Mouse (Mus musculus): ENCODE results near the gene Mrps16.

Mrps16 gene

DNA sequence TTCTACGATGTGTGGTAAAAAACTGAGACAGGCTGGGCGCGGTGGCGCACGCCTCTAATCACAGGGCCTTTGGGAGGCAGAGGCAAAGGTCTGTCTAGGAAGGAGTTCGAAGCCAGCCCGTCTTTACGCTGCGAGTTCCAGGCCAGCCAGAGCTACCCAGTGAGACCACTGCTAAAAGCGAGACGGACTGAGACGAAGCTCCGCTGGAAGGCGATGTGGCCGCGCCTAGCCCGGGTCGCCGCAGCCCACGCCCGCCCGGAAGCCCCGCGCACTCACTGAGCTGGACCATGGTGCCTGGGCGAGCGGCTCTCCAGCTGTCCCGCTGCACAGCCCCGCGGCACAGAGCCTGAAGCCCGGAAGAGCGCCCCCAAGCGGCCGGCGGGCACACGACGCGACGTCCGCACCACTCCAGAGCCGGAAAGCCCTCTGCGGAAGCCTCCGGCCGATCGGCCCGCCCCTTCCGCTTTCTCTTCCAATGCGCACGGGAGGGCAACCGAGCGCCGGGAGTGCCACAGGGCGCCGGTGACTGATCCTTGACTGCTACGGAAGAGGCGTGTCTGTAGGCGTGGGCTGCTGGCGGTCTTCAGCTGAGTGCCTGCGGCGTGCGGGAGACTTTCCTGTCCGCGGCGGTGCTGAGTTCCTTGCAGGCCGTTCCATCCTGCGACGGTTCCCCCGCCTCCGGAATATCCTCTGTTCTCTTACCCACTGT lies at the start of gene Mrps16:
Gene Mrps16 (minus strand): TSS at position 430 of the 709 bp plus-strand sequence.
- DNase-seq (ENCODE audit: inconsistent age in 2 of 2, low spot score in 1 of 2): peak; percentile 98

DNA sequence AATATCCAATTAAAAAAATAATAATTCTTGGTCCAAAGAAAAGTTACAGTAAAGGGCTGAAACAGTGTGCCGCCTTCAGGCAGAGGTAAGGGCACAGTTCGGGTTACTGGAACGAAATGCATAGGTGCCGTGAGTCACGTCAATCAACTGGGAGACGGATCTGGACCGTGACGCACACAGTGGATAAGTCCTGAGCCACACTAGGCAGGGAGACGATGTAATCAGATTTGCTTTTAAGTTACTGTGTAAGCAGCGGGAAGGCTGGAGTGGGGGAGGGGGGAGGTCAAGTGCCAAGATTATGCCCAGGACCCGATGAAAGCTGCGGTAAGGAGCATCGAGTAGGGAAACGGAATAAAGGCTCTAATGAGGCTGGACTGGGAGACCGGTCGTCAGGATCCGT lies 48.8 kb upstream of the Mrps16 start:
- DNase-seq (ENCODE audit: inconsistent age in 2 of 2, low spot score in 1 of 2): peak; percentile 12 to 42

DNA sequence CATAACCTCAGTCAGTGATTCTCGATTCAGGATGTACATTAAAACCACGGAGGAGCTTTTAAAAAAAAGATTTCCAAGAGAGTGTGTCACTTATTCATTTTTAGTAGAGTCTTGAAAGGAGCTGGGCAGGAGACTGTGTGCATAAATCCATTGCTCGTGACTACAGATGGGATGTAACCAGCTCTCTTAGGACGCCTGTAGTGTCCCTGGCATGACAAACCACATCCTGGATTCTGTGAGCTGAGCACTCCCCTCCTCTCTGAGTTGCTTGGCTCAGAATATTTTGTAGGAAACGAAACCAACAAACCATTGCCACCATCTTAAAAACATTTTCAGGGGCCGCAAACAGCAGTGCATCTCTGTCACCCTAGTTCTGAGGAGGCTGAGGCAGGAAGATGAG lies 43.5 kb upstream of the Mrps16 start:
- no peak for DNase-seq (ENCODE audit: inconsistent age in 2 of 2, low spot score in 1 of 2)

DNA sequence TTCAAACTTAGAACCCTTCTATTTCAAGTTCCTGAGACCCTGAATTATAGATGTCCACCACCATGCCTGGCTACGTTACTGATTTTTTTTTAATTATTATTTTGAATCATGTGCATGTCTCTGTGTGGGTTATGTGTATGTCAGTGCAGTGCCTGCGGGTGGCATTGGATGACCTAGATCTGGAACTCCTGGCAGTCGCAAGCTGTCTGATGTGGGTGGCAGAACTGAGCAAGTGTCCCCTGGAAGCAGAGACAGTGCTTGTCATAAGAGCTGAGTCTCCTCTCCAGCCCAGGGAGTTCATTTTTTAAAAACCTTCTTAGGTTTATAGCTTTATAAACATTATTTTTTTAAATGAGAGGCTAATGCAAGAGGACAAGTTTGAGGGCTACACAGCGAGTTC lies 39.0 kb upstream of the Mrps16 start:
- no peak for DNase-seq (ENCODE audit: inconsistent age in 2 of 2, low spot score in 1 of 2)

DNA sequence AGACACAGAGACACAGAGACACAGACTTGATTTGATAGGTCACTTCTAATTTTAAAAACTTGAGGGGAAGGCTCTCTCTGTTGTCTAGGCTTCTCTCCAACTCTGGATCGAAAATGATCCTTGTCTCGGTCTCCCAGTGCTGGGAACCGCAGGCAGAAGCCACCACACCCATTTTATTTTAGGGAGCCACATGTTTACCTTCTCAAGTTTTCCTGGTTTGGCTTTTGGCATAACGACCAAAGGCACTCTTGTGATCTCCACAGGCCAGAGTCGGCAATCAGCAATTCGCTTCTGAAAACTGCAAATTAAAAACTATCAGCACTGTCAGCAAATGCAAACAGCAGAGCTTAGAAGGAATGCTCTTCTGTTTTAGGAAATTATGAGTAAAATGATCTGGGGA lies 38.3 kb upstream of the Mrps16 start:
- DNase-seq (ENCODE audit: inconsistent age in 2 of 2, low spot score in 1 of 2): no peak

DNA sequence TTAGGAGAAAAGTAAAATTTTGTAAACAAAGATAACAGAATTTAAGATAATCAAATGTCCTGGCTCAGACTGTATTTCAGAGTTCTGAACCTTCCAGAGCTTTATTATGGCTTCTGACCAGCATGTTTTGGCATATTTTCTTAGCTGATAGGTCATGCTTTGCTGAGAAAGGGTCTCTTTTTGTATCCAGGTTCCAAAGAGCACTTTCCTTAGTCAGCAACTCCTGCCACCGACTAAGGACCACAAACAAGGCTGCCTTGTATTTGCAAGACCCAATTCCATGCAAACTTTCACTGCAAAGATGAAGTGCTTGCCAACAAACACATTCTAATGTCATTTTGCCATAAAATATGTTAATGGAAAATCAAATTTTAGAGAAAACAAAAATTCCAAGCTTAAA lies 36.4 kb upstream of the Mrps16 start:
- no peak for DNase-seq (ENCODE audit: inconsistent age in 2 of 2, low spot score in 1 of 2)

DNA sequence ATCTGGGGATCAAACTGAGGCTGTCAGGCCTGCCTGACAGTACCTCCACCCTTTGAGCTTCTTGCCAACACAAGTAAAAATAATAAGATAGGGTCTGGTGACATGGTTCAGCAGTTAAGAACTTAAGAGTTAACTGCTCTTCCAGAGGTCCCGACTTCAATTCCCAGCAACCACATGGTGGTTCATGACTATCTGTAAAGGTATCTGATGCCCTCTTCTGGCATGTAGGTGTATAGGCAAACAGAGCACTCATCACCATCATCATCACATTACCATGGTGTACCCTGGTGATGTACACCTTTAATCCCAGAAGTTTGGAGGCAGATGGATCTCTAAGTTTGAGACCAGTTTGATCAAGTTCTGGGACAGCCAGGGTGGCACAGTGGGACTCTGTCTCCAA lies 35.2 kb upstream of the Mrps16 start:
- no peak for DNase-seq (ENCODE audit: inconsistent age in 2 of 2, low spot score in 1 of 2)

DNA sequence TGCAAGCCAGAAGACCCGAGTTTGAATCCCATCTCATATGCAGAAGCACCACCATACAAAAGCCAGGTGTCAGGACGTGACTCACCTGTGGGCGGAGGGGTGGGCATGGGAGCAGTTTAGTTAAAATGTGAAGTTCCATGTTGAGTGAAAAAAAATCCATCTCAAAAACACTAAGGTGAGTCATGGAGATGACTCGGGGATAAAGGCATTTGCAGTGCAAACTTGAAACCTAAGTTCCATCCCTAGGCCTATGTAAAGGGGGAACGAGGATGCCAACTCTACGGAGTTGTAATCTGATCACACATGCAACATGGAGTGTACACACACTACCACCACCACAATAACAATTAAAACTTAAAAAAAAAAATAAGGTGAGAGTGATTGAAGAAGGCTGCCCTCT lies 29.6 kb upstream of the Mrps16 start:
- no peak for DNase-seq (ENCODE audit: inconsistent age in 2 of 2, low spot score in 1 of 2)

DNA sequence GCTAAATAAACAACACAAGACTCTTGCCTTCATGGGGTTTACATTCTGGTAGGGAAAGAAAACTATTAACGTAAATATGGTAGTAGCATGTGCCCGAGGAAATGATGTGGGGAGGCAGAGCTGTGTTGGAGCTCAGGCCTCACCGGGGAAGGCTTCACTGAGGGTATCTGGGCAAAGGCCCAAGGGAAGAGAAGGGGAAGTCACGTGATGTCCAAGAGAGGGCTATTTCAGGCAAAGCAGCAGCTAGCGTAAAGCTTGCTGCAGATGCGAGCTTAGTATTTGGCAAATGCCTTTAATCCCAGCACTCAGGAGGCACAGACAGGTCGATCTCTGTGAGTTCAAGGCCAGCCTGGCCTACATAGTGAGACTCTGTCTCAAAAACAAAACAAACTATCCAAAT lies 28.8 kb upstream of the Mrps16 start:
- peak in 1 of 2 experiments; percentile 43 for DNase-seq (ENCODE audit: inconsistent age in 2 of 2, low spot score in 1 of 2)

DNA sequence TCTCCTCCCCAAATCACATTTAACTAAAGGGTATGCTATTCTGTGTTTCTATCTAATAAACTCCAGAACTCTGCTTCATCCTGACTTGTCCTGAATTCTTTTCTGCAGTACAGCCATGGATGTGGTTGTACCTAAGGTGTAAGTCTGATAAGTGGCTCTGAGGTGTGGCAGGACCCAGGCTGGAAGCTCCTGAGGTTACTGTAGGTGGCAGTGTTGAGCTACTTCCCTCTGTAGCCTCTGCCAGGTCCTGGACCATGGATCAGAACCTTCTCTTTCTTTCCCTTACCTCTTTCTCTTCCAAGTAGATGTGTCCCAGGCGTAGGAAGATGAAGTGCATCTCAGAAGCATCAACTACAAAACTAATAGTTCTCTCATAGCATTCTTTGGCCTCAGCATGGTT lies 6.6 kb upstream of the Mrps16 start:
- peak in 1 of 2 experiments; percentile 82 for DNase-seq (ENCODE audit: inconsistent age in 2 of 2, low spot score in 1 of 2)

DNA sequence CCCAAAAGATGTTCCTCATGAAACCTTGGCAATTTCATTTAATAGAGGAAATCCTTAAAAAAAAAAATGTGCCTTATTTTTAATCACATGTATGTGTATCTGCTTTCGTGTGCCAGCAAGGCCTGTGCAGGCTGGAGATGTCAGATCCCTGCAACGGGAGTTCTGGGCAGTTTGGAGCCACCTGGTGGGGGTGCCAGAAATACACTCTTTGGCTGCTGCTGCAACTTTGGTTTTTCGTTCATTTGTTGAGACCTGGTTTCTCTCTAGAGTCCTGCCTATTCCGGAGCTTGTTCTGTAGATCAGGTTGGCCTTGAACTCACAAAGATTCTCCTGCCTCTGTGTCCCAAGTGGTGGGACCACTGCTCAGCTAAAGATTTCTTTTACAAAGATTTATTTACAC lies 5.4 kb upstream of the Mrps16 start:
- DNase-seq (ENCODE audit: inconsistent age in 2 of 2, low spot score in 1 of 2): peak; percentile 51 to 82

DNA sequence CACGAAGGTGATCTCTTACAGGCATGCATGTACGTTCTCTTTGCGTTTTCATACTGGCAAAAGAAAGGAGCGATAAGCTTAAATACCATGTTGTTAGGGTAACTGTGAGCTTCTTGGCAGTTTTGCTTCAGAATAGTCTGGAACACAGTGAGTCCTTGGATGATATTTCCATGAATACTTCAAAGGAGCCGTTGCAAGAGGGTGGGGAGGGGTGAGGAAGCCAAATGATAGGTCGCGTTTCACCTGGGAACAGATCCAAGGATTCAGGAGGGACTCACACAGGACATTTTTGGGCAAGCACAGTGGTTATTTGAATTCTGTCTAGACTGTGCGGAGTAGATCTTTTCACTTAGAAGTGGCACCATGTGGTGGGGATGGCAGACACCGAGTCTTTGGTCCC lies 3.8 kb upstream of the Mrps16 start:
- DNase-seq (ENCODE audit: inconsistent age in 2 of 2, low spot score in 1 of 2): peak; percentile 61 to 86

DNA sequence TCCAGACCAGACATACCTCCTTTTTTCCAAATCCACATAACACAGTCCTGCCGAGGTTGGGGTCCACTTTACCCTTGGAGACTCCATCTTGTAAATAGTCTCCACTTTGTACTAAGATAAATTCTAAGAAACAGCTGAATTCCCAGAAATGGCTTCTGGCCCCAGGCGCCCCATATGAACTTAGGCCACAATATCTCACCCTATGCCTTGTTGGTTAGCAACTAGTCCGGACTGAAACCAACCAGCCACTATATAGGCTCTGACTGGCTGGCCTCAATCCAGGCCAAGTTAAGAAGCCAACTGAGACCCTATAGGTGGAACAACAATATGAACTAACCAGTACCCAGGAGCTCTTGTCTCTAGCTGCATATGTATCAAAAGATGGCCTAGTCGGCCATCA lies 1.1 kb downstream of the Mrps16 start:
- DNase-seq (ENCODE audit: inconsistent age in 2 of 2, low spot score in 1 of 2): peak in 1 of 2 experiments; percentile 56

DNA sequence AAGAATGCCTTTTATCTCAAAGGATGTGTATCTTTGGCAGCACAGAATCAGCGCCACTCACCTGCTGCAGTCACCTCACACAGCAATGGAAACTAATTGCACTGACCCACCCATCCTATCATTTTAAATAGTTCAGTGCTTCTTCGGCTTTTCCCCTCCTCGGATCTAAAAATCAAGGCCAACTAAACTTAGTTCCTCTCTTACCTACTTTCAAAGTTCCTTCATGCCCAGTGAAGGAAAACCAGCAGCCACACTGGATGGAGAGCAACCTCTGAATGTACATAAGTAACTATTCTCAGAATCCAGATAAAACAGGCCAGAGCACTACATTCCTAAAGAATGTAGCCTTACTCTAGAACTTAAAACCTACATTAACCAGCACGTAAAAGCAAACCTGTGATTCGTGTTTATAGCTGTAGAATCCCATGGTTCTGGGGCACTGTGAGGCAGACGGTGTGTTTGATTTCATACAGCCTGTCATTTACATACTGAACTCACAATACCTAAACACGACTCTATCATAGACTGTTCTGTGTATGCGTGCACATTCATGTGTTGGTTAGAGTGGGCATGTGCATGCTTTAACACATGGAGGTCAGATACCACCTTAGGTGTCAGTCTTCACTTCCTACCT lies 3.9 kb downstream of the Mrps16 start:
- peak in 1 of 2 experiments; percentile 56 for DNase-seq (ENCODE audit: inconsistent age in 2 of 2, low spot score in 1 of 2)

DNA sequence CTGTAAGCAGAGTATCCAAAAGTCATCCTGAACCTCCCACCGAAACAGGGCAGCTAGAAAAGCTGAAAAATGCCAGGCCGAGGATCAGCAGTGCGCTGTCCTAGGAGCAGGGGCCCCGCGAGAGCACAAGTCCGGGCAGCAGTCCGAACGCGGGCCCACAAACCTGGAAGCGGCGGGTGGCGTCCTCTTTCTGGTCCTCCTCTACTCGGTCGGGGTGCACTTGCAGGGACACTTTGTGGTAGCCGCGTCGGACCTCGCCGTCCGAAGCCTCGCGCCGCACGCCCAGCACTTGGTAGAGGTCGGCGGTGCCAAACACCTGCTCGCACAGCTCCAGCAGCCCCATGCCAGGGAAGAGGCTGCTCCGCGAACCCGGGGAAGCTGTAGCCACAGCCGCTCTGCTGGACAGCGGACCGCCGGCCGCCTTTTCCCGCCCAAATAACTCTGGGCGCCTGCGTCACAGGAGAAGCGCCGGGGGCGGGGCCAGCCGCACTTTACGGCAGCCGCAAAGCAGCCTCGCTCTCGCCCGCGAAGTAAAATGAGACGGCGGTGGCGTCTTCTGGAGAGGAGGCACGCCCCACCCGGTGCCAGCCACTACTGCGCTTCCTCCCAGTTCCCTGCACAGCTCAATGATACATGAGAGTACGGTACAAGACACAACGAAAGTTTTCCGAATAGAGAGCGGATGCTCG lies 4.8 kb downstream of the Mrps16 start, which contains the start of gene Dnajc9:
Gene Dnajc9 (minus strand): TSS at position 470 of the 689 bp plus-strand sequence.
- peak; percentile 95 to 98 for DNase-seq (ENCODE audit: inconsistent age in 2 of 2, low spot score in 1 of 2)

DNA sequence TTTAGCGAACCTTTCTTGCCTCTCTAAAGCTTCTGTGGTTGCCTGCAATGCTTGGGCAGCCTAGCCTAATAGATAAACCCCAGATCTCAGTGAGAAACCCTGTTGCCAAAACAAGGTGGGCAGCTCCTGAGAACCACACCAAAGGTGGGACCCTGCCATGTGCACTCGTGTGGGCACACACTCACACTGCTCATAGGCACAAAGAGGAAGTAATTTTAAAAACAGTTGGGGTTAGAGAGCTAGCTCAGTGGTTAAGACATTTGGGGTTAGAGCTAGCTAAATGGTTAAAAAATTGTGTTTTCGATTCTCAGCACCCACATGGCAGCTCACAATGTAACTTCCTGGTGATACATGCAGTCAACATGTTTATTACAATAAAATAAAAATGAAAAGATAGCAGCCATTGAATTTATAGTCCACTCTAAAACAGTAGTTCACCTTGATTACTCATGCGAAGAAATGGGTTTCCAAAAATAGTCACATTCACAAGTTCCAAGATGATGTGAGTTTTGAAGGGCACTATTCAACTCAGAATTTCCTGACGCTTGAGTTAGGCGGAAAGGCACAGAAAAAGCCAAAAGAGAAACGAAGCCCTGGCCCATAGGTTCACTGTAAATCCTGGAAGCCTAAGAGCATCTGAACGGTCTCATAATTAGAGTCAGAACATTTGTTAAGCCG lies 13.5 kb downstream of the Mrps16 start:
- DNase-seq (ENCODE audit: inconsistent age in 2 of 2, low spot score in 1 of 2): no peak

DNA sequence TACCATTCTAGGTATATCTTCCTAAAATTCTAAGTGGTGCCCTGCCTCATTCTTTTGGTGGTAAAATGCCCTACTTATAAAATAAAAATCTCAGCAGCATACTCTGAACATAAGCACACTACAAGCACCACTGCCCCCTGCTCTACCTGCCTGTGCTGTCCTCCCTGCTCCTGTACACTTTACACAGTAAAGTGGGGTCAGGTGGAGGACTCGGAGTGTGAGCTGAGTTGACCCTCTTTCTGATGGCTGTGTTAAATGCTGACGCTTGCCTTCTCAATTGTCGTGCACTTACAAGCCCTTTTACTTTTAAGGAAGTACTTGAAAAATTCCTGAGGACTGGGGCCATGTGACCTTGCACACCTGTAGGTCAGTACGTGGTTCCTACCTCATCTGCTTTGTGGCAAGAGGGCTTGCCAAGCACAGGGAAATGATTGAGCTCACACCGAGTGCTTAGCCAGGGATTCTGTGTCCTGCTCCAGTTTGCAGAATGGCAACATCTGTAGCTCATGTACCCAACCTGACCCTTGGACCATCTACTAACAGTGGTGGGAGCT lies 14.3 kb downstream of the Mrps16 start:
- DNase-seq (ENCODE audit: inconsistent age in 2 of 2, low spot score in 1 of 2): no peak

DNA sequence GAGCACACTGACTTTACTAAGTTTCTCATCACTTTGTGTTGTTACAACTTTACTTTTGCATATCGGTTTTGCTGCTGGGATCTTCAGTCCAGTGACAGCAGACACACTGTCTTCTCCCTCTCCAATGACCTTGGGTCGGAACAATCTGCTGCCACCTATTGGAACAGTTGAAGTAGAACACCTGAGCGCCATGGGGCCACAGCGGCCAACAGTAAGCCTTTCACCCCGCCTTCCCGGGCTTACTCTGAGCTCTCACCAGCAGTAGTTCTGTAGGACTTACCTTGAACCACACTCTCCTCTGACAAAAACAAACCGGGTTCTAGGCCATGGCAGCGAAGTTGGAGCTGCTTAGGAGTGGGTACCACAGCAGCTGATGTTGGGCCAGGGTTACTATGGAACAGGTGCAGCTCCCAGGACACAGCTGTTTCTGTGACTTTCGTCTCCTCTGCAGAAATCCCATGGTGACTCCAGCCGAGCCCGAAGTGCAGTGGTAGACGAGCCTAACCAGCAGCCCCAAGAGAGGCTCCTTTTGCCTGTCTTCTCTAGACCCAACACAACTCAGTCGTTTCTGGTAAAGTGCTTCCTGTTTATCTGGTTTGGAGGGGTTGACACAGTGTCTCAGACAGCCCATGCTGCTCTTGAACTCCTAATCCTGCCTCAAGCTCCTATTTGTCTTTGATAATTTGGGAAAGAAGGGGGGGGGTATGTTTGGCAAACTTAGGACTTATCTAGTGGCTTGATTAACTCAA lies 14.9 kb downstream of the Mrps16 start:
- peak; percentile 63 to 88 for DNase-seq (ENCODE audit: inconsistent age in 2 of 2, low spot score in 1 of 2)

DNA sequence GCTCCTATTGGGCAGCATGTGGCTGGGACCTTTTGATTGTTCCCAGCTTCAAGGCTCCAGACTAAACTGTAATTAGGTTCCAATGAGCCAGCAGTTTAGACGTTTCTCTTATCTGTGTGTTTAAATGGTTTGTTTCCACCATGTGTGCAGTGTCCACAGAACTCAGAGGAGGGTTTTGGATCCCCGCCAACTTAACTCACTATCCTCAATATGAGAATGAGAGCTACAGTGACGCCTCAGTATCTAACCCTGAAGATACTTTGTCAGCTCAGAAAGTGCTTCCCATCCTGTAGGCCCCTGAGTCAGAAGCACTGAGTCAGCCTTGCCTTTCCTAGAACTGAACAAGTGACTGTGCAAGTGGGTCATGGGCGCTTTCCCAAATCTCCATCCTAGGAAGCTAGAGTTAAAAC lies 16.3 kb downstream of the Mrps16 start:
- DNase-seq (ENCODE audit: inconsistent age in 2 of 2, low spot score in 1 of 2): peak; percentile 67 to 90

DNA sequence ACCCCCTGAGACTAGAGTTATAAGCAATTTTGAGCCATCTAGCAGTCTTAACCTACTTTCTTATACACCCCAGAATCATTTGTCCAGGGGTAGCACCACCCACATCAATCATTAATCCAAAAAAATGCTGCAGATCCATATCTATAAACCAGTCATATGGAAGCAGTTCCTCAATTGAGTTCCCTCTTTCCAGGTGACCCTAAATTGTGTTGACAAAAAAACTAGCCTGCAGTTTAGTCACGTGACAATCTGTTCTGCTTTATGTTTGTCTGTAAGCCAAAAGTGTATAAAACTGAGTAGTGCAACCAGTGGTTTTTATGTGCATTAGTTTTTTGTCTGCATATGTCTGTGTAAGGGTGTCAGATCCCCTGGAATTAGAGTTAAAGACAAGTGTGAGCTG lies 21.6 kb downstream of the Mrps16 start:
- no peak for DNase-seq (ENCODE audit: inconsistent age in 2 of 2, low spot score in 1 of 2)

DNA sequence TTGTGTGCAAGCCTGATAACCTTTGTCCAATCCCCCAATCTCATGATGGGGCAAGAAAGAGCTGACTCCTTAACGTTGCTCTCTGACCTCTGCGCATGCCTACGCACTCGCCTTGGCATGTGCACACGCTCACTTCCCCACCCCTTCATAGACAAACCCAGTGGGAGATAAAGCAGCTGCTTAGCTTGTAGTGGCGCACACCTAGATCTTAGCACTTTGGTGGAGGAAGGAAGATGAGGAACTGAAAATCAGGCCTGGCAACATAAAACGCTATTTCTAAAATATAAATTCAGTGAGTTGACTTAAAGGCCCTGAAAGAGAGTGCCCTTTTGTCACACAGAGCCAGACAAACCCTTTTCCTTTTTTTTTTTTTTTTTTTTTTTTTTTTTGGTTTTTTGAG lies 22.6 kb downstream of the Mrps16 start:
- DNase-seq (ENCODE audit: inconsistent age in 2 of 2, low spot score in 1 of 2): no peak

Measured in adrenal gland, adult (tissue).